Mouse (Mus musculus) myocyte (in vitro differentiated cells): ENCODE data around the gene Adamts4. TPM values are rescaled to one million over a fixed set of nuclear protein-coding genes. Genes with fewer than 3 reads are reported as not detected.

ENCODE experiments used
- H3K27me3 ChIP-seq: one replicate; pipeline ENCODE4 v1.6.1; 2011; ENCODE audit not compliant: control insufficient read depth, insufficient read depth, insufficient read length
- H3K36me3 ChIP-seq: one replicate; pipeline ENCODE4 v1.6.1; 2011; ENCODE audit not compliant: control insufficient read depth, insufficient read depth
- H3K4me2 ChIP-seq: one replicate; pipeline ENCODE4 v1.6.1; 2011; ENCODE audit warnings: low read depth, control low read depth
- H3K4me3 ChIP-seq: one replicate; pipeline ENCODE4 v1.5.1; 2011; ENCODE audit warnings: mild to moderate bottlenecking, control low read depth, moderate library complexity
- H3K79me2 ChIP-seq: one replicate; pipeline ENCODE4 v1.6.1; 2011; ENCODE audit not compliant: control insufficient read depth, insufficient read depth
- H3ac ChIP-seq: one replicate; pipeline ENCODE4 v1.6.1; 2011; ENCODE audit not compliant: control insufficient read depth, insufficient read length
- CEBPB ChIP-seq: IDR thresholded peaks from 2 replicates; pipeline ENCODE4 v1.6.1; 2011; ENCODE audit warnings: mild to moderate bottlenecking, moderate library complexity; ENCODE audit not compliant: poor library complexity, insufficient read depth, severe bottlenecking
- E2F4 ChIP-seq: IDR thresholded peaks from one replicate; pipeline ENCODE4 v1.6.1; 2011; ENCODE audit warnings: mild to moderate bottlenecking, control low read depth, moderate library complexity; ENCODE audit not compliant: insufficient read depth
- MAX ChIP-seq: IDR thresholded peaks from one replicate; pipeline ENCODE4 v1.6.1; 2011; ENCODE audit warnings: low read depth, mild to moderate bottlenecking, control low read depth
- MYOD1 ChIP-seq, 3 experiments: IDR thresholded peaks; one replicate each; pipeline ENCODE4 v1.6.1; 2011; ENCODE audit warnings: control low read depth in 2 of 3, low read depth in 2 of 3, mild to moderate bottlenecking in 2 of 3, moderate library complexity in 1 of 3; ENCODE audit not compliant: insufficient read length in 2 of 3, control insufficient read depth in 1 of 3
- MYOG ChIP-seq, 3 experiments: IDR thresholded peaks; one replicate each; pipeline ENCODE4 v1.6.1; 2011; ENCODE audit warnings: control low read depth in 2 of 3, low read depth in 2 of 3, mild to moderate bottlenecking in 2 of 3; ENCODE audit not compliant: insufficient read length in 2 of 3, control insufficient read depth in 1 of 3, insufficient read depth in 1 of 3
- POLR2A ChIP-seq: IDR thresholded peaks from one replicate; pipeline ENCODE4 v1.6.1; 2011; ENCODE audit warnings: low read depth, mild to moderate bottlenecking, control low read depth, moderate library complexity; ENCODE audit not compliant: insufficient read length
- POLR2AphosphoS2 ChIP-seq: IDR thresholded peaks from one replicate; pipeline ENCODE4 v1.6.1; 2011; ENCODE audit warnings: low read depth, control low read depth; ENCODE audit not compliant: insufficient read length
- REST ChIP-seq: IDR thresholded peaks from one replicate; pipeline ENCODE4 v1.6.1; 2011; ENCODE audit warnings: mild to moderate bottlenecking, control low read depth, moderate library complexity; ENCODE audit not compliant: insufficient read depth, insufficient read length
- SRF ChIP-seq: IDR thresholded peaks from one replicate; pipeline ENCODE4 v1.6.1; 2011; ENCODE audit warnings: low read depth; ENCODE audit not compliant: control insufficient read depth, insufficient read length
- TCF12 ChIP-seq: IDR thresholded peaks from one replicate; pipeline ENCODE4 v1.6.1; 2011; ENCODE audit warnings: mild to moderate bottlenecking, control low read depth; ENCODE audit not compliant: poor library complexity, insufficient read depth, severe bottlenecking
- TCF3 ChIP-seq: IDR thresholded peaks from one replicate; pipeline ENCODE4 v1.6.1; 2011; ENCODE audit warnings: low read depth, control low read depth; ENCODE audit not compliant: insufficient read length
- USF1 ChIP-seq: IDR thresholded peaks from one replicate; pipeline ENCODE4 v1.6.1; 2011; ENCODE audit warnings: low read depth, mild to moderate bottlenecking, control low read depth, moderate library complexity
- polyA plus RNA-seq: library from polyadenylated mRNA; unstranded; fragments of >200 nt; fragmentation: generic; extraction: Trizol; gene quantifications from one replicate; pipeline ENCODE4 v1.2.1, GENCODE M21; 2012; ENCODE audit warnings: missing spikeins

Gene Adamts4
- polyA plus RNA-seq, 1 experiment = 15.0 TPM

DNA sequence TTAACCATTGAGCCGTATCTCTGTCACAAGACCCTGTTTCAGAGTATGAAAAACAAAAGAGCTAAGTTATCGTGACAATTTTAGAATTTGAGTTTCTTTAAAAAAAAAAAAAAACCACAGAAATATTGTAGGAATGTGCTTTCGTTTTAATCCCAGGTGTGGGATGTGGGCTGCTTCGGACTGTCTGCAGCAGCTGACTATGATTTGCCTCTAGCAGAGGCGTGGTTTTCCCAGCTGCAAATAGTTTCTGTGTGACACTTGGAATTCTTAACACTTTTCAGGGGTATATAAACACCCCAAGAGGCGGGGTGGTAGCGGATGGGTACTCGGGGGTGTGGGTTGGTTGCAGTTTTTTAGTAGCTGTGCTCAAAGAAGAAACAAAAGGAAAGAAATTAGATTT lies 4.9 kb upstream of the Adamts4 start:
- Histone ChIP-seq H3K27me3 (no peaks in the 10 kb centered on the region), H3K79me2 (peaks cover 29% of the 10 kb centered on the region), H3ac (no peak overlapping the region), H3K36me3 (no peaks in the 10 kb centered on the region), H3K4me2 (peak overlapping the region; percentile 97), H3K4me3 (peak overlapping the region; percentile 62)
- TF ChIP-seq MYOG (IDR thresholded peaks at IDR 0.05; ENCODE audit: control insufficient read depth in 1 of 3, insufficient read depth in 1 of 3, insufficient read length in 2 of 3, low read depth in 2 of 3) (peak in 1 of 3 experiments; percentile 49), CEBPB (no peak), TCF12 (peak; percentile 24), E2F4 (no peak), MYOD1 (IDR thresholded peaks at IDR 0.05; ENCODE audit: control insufficient read depth in 1 of 3, insufficient read length in 2 of 3, low read depth in 2 of 3) (peak in 2 of 3 experiments; percentile 6 to 54)

DNA sequence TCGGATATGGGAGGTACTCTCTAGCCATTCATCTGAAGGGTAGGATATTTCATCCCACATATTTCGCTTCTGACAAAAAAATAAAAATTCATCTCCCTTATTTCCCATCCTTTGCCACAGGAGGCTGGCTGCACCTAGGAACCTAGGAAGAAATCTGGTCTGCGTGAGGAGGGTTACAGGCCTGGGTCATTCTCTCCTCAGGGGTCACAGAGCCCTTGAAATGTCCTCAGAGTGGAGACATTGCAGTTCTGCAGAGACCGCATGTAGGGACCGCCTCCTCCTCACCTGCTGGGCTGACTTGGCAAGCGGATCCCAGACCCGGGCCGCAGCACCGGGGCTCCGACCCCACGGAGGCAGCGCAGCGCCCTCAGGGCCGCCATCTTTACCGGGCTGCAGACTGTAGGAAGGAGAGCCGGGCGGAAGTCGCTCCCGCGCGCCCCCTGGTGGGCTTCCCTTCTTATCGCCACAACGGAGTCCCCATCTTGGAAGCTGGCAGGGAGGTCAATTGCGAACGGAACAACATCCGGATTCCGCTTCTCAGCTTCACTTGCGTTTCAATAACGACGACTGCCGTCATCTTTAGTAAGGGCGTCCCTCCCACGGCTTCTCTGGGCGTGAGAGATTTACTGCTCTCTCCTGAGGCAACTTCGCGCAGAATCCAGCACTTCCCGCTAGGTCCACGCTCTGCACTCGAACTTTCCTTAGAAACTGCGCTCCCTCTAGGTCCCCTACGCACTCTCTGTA lies 3.3 kb upstream of the Adamts4 start:
- H3K79me2 ChIP-seq = peaks cover 29% of the 10 kb centered on the region
- peak overlapping the region; percentile 62 for H3K4me3 ChIP-seq
- H3K4me2 ChIP-seq = peak overlapping the region; percentile 98
- peak; percentile 81 for TF ChIP-seq POLR2A
- TF ChIP-seq POLR2AphosphoS2 = peak; percentile 67
- no peak for TF ChIP-seq MYOG (IDR thresholded peaks at IDR 0.05; ENCODE audit: control insufficient read depth in 1 of 3, insufficient read depth in 1 of 3, insufficient read length in 2 of 3, low read depth in 2 of 3)
- H3K27me3 ChIP-seq = no peaks in the 10 kb centered on the region
- H3K36me3 ChIP-seq = no peaks in the 10 kb centered on the region
- no peak overlapping the region for H3ac ChIP-seq

DNA sequence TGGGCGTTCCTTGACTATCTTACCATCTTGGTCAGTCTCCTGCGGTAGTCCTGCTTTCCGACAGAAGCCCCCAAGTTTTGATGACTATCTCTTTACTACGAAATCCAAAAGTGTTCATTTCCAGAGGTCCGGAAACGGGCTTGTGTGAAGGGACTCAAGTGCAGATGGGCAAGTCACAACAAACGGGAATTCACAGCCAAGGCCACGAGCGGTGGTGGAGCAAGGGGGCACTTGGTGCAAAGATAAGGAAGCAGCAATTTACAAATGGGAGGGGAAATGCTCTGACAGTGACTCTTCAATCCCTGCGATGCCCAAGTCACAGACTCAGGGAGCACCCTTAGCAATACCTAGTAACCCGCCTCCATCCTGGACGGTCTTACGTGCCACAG lies 2.8 kb upstream of the Adamts4 start:
- no peaks in the 10 kb centered on the region for H3K27me3 ChIP-seq
- no peaks in the 10 kb centered on the region for H3K36me3 ChIP-seq
- peak overlapping the region; percentile 98 for H3K4me2 ChIP-seq
- TF ChIP-seq TCF3 (no peak), CEBPB (no peak), MAX (no peak)
- H3K4me3 ChIP-seq = peak overlapping the region; percentile 62
- H3ac ChIP-seq = no peak overlapping the region
- peaks cover 29% of the 10 kb centered on the region for H3K79me2 ChIP-seq

DNA sequence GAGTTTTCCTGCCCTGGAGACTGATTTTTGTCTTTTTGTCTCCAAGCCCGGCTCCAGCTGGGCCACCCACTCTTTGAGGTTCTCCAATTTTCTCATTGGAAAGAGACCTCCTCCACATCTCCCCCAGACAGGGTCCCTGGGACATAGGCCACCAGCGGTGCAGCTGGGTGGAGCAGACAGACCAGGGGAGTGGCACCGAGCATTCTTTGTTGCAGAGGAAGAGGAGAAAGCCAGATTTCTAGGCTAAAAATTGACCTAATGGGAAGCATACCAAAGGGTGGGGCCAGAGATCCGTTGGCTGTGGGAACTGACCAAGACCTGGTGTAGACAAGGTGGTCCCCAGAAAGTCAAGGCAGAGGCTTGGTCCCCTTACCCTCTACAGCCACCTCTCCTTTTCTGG lies 2.3 kb upstream of the Adamts4 start:
- H3ac ChIP-seq = no peak overlapping the region
- TF ChIP-seq USF1 (no peak), POLR2AphosphoS2 (no peak), MYOD1 (IDR thresholded peaks at IDR 0.05; ENCODE audit: control insufficient read depth in 1 of 3, insufficient read length in 2 of 3, low read depth in 2 of 3) (no peak), MYOG (IDR thresholded peaks at IDR 0.05; ENCODE audit: control insufficient read depth in 1 of 3, insufficient read depth in 1 of 3, insufficient read length in 2 of 3, low read depth in 2 of 3) (no peak), REST (no peak), MAX (no peak), TCF3 (no peak), POLR2A (no peak), E2F4 (no peak)
- H3K36me3 ChIP-seq = no peaks in the 10 kb centered on the region
- H3K79me2 ChIP-seq = peaks cover 26% of the 10 kb centered on the region
- peak overlapping the region; percentile 98 for H3K4me2 ChIP-seq
- peak overlapping the region; percentile 62 for H3K4me3 ChIP-seq
- H3K27me3 ChIP-seq = no peaks in the 10 kb centered on the region

DNA sequence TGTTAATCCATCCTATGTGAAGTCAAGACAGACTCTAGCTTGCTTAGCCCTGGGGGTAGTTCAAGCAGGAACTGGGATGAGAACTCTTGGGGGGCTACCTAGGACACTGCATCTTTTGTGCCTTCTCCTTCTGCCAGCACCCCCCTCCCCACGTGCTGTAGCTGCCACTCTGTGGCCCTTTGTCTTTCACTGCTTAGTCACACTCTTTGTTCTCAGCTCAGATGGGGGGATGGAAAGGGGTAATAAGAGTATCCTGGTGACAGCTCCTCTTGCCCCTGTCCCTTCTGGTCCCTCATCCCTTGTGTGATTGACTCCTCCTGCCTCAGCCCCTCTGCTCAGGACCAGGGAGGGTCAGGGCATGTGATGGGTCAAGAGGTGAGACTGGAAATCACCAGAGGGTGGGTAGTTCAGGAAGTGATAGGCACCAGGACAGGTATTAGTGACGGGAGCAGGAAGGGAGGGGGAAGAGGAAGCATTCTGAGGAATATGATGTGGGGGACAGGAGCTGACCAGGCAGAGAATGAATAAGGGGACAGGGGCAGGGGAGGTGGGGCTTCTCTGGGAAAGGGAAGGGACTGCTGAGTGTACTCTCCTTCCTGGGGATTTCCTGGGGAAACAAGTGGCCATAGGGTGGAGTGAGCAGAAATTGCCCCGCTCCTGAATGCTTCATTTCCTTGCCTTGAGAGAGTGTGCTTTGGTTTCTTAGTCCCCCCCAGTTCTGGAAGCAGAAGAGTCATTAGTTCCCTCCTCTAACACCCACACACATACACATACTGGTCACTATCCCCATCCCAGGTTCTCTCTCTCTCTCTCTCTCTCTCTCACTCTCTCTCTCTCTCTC lies 1.6 kb upstream of the Adamts4 start:
- Histone ChIP-seq H3K79me2 (peaks cover 26% of the 10 kb centered on the region), H3K4me3 (no peak overlapping the region), H3K36me3 (no peaks in the 10 kb centered on the region), H3K27me3 (no peaks in the 10 kb centered on the region), H3ac (no peak overlapping the region), H3K4me2 (peak overlapping the region; percentile 98)
- TF ChIP-seq TCF3 = no peak
- TF ChIP-seq CEBPB = no peak
- TF ChIP-seq SRF = no peak
- TF ChIP-seq POLR2AphosphoS2 = no peak
- TF ChIP-seq MAX = no peak
- no peak for TF ChIP-seq E2F4
- TF ChIP-seq MYOG (IDR thresholded peaks at IDR 0.05; ENCODE audit: control insufficient read depth in 1 of 3, insufficient read depth in 1 of 3, insufficient read length in 2 of 3, low read depth in 2 of 3) = no peak
- TF ChIP-seq MYOD1 (IDR thresholded peaks at IDR 0.05; ENCODE audit: control insufficient read depth in 1 of 3, insufficient read length in 2 of 3, low read depth in 2 of 3) = no peak
- no peak for TF ChIP-seq POLR2A
- no peak for TF ChIP-seq USF1
- no peak for TF ChIP-seq REST
- TF ChIP-seq TCF12 = no peak
